Mouse (Mus musculus) CH12.LX (cell line): Measurements from ENCODE around the gene Syt12. TPM values are rescaled to one million over a fixed set of nuclear protein-coding genes. Genes with fewer than 3 reads are reported as not detected.

Experiments
- DNase-seq: peaks from one replicate; pipeline ENCODE4 v3.0.0-alpha.2; 2013; ENCODE audit errors: extremely low read depth
- H3K27ac ChIP-seq: 2 replicates; pipeline ENCODE4 v1.5.1; 2012; ENCODE audit warnings: low read depth, mild to moderate bottlenecking, control low read depth, moderate library complexity; ENCODE audit not compliant: insufficient read depth
- H3K27me3 ChIP-seq: replicated peaks from 2 replicates; pipeline ENCODE3; 2012; ENCODE audit warnings: inconsistent platforms
- H3K36me3 ChIP-seq, 2 experiments: replicated peaks in 1 of 2; 2 replicates each; pipeline versions ENCODE3 to v1.6.1; 2012; ENCODE audit warnings: inconsistent platforms in 1 of 2, low read length in 1 of 2, mild to moderate bottlenecking in 1 of 2, mixed read lengths in 1 of 2, moderate library complexity in 1 of 2; ENCODE audit not compliant: control insufficient read depth in 1 of 2, insufficient read depth in 1 of 2
- H3K4me1 ChIP-seq, 2 experiments: 2 replicates each; pipeline ENCODE4 v1.6.1; 2012; ENCODE audit warnings: inconsistent platforms in 1 of 2, moderate library complexity in 1 of 2; ENCODE audit not compliant: insufficient read depth in 2 of 2, control insufficient read depth in 1 of 2
- H3K4me2 ChIP-seq: 2 replicates; pipeline ENCODE4 v1.6.1; 2012; ENCODE audit warnings: low read depth, mild to moderate bottlenecking, control low read depth; ENCODE audit not compliant: poor library complexity, insufficient read depth, severe bottlenecking
- H3K4me3 ChIP-seq, 3 experiments: fragments of 150-350 bp in 1 of 3; sonication (generic) in 1 of 3; replicated peaks in 1 of 3; 2 replicates each; pipeline versions ENCODE3 to v1.5.1; 2011 to 2012; ENCODE audit warnings: low read depth in 2 of 3, low read length in 2 of 3, mild to moderate bottlenecking in 2 of 3, moderate library complexity in 2 of 3, control low read depth in 1 of 3, improper control_type of control experiment in 1 of 3, inconsistent platforms in 1 of 3, mixed read lengths in 1 of 3; ENCODE audit not compliant: poor library complexity in 1 of 3
- H3K79me2 ChIP-seq: replicated peaks from 2 replicates; pipeline ENCODE4 v1.6.1; 2012; ENCODE audit warnings: mild to moderate bottlenecking, moderate library complexity; ENCODE audit not compliant: control insufficient read depth, poor library complexity, insufficient read depth, severe bottlenecking; ENCODE audit errors: extremely low read depth
- H3K9ac ChIP-seq: 2 replicates; pipeline ENCODE4 v1.6.1; 2012; ENCODE audit warnings: low read depth, mild to moderate bottlenecking, control low read depth, moderate library complexity; ENCODE audit not compliant: insufficient read depth
- H3K9me3 ChIP-seq: replicated peaks from 2 replicates; pipeline ENCODE3; 2012; ENCODE audit warnings: low read length, inconsistent platforms, mixed read lengths
- CHD1 ChIP-seq: IDR thresholded peaks from 2 replicates; pipeline ENCODE4 v1.6.1; 2012; ENCODE audit warnings: low read depth, low read length, improper control_type of control experiment, inconsistent platforms
- E2F4 ChIP-seq: IDR thresholded peaks from 2 replicates; pipeline ENCODE4 v1.6.1; 2011; ENCODE audit warnings: low read depth, low read length, improper control_type of control experiment; ENCODE audit not compliant: insufficient replicate concordance
- ELF1 ChIP-seq: IDR thresholded peaks from 2 replicates; pipeline ENCODE4 v1.6.1; 2014; ENCODE audit warnings: low read depth, mild to moderate bottlenecking, inconsistent platforms, low read length, improper control_type of control experiment
- EP300 ChIP-seq: IDR thresholded peaks from 2 replicates; pipeline ENCODE4 v1.6.1; 2011; ENCODE audit warnings: low read length, improper control_type of control experiment
- ETS1 ChIP-seq: conservative IDR thresholded peaks from 2 replicates; pipeline ENCODE4 v1.6.1; 2012; ENCODE audit warnings: low read depth, mild to moderate bottlenecking, inconsistent platforms, low read length, improper control_type of control experiment, moderate library complexity
- HCFC1 ChIP-seq: IDR thresholded peaks from 2 replicates; pipeline ENCODE4 v1.6.1; 2012; ENCODE audit warnings: low read depth, mild to moderate bottlenecking, inconsistent platforms, low read length, improper control_type of control experiment
- IRF4 ChIP-seq: IDR thresholded peaks from 2 replicates; pipeline ENCODE4 v1.6.1; 2014; ENCODE audit warnings: low read depth, mild to moderate bottlenecking, inconsistent platforms, low read length, improper control_type of control experiment
- JUN ChIP-seq: IDR thresholded peaks from 2 replicates; pipeline ENCODE4 v1.6.1; 2011; ENCODE audit warnings: low read depth, mild to moderate bottlenecking, low read length, improper control_type of control experiment, moderate library complexity; ENCODE audit not compliant: insufficient read depth
- MAFK ChIP-seq: IDR thresholded peaks from 2 replicates; pipeline ENCODE4 v1.6.1; 2011; ENCODE audit warnings: low read length, improper control_type of control experiment; ENCODE audit not compliant: insufficient replicate concordance
- MAZ ChIP-seq: IDR thresholded peaks from 2 replicates; pipeline ENCODE4 v1.6.1; 2012; ENCODE audit warnings: low read depth, mild to moderate bottlenecking, inconsistent platforms, low read length, improper control_type of control experiment, moderate library complexity
- MEF2A ChIP-seq: IDR thresholded peaks from 2 replicates; pipeline ENCODE4 v1.6.1; 2014; ENCODE audit warnings: low read depth, mild to moderate bottlenecking, inconsistent platforms, low read length, improper control_type of control experiment, borderline replicate concordance
- MYC ChIP-seq: IDR thresholded peaks from 2 replicates; pipeline ENCODE4 v1.6.1; 2011; ENCODE audit warnings: low read depth, mild to moderate bottlenecking, improper control_type of control experiment, low read length
- NELFE ChIP-seq: IDR thresholded peaks from 2 replicates; pipeline ENCODE4 v1.6.1; 2011; ENCODE audit warnings: low read depth, low read length, improper control_type of control experiment
- NRF1 ChIP-seq: IDR thresholded peaks from 2 replicates; pipeline ENCODE4 v1.6.1; 2014; ENCODE audit warnings: low read depth, mild to moderate bottlenecking, inconsistent platforms, low read length, improper control_type of control experiment, moderate library complexity
- PAX5 ChIP-seq: IDR thresholded peaks from 2 replicates; pipeline ENCODE4 v1.6.1; 2012; ENCODE audit warnings: low read length, inconsistent platforms, mixed read lengths
- POLR2A ChIP-seq: IDR thresholded peaks from 2 replicates; pipeline ENCODE4 v1.6.1; 2011; ENCODE audit warnings: low read depth, mild to moderate bottlenecking, improper control_type of control experiment, low read length
- RAD21 ChIP-seq: IDR thresholded peaks from 2 replicates; pipeline ENCODE4 v1.6.1; 2011; ENCODE audit warnings: low read depth, mild to moderate bottlenecking, low read length, improper control_type of control experiment, moderate library complexity
- RCOR1 ChIP-seq: conservative IDR thresholded peaks from 2 replicates; pipeline ENCODE4 v1.6.1; 2012; ENCODE audit warnings: low read depth, mild to moderate bottlenecking, inconsistent platforms, low read length, improper control_type of control experiment
- SIN3A ChIP-seq: IDR thresholded peaks from 2 replicates; pipeline ENCODE4 v1.6.1; 2012; ENCODE audit warnings: low read length, improper control_type of control experiment, inconsistent platforms
- TBP ChIP-seq: conservative IDR thresholded peaks from 2 replicates; pipeline ENCODE4 v1.6.1; 2011; ENCODE audit warnings: low read depth, low read length, improper control_type of control experiment
- UBTF ChIP-seq: IDR thresholded peaks from 2 replicates; pipeline ENCODE4 v1.6.1; 2012; ENCODE audit warnings: low read depth, mild to moderate bottlenecking, inconsistent platforms, low read length, improper control_type of control experiment, moderate library complexity
- USF2 ChIP-seq: conservative IDR thresholded peaks from 2 replicates; pipeline ENCODE4 v1.6.1; 2011; ENCODE audit warnings: low read depth, low read length, improper control_type of control experiment
- ZKSCAN1 ChIP-seq: IDR thresholded peaks from 2 replicates; pipeline ENCODE4 v1.6.1; 2012; ENCODE audit warnings: low read depth, inconsistent platforms, low read length, improper control_type of control experiment, borderline replicate concordance
- dilution Hi-C: fragments of 300-500 bp; cut with MboI; formaldehyde crosslinking; loops from 2 replicates; pipeline ENCODE4 v1.14.3; 2020; ENCODE audit warnings: low sequenced_read_pairs; ENCODE audit not compliant: extremely low pct_unique_long_range_greater_than_20kb, extremely low pct_ligation_motif_present
- in situ Hi-C: fragments of 300-500 bp; cut with MboI; formaldehyde crosslinking; loops from 3 replicates; pipeline ENCODE4 v1.14.3; 2019; ENCODE audit warnings: low sequenced_read_pairs, low pct_ligation_motif_present, low pct_unique_long_range_greater_than_20kb, mixed read lengths
- polyA plus RNA-seq: library from polyadenylated mRNA; unstranded; fragments of >175 nt; gene quantifications from 2 replicates; pipeline ENCODE4 v1.2.1, GENCODE M21; 2012; ENCODE audit warnings: low read depth; ENCODE audit not compliant: insufficient read length
- total RNA-seq, 2 experiments: library from RNA; depleted of rRNA; stranded (reverse); fragments of 300-350 nt in 1 of 2; fragments of >200 nt in 1 of 2; gene quantifications; 2 replicates each; pipeline ENCODE4 v1.2.3; 2012 to 2014

Syt12 gene
- total and polyA plus RNA-seq, 3 experiments, result 0.17 to 0.50 TPM; not detected in 1

GRCm38 (mm10) chr19:4396081-4396997 is 80.9 kb downstream of the Syt12 start:
- DNase-seq, result peak; percentile 33
- 0 out of 2 replicates have a peak overlapping the region, but pooled peaks have one; percentile 20 for H3K27ac ChIP-seq
- H3K4me2 ChIP-seq, result peak overlapping the region; percentile 93; the same call in 1 of the 2 replicates
- peaks cover 10% of the 10 kb centered on the region for H3K9me3 ChIP-seq
- TF ChIP-seq RAD21 (no peak), CHD1 (peak; percentile 85), POLR2A (no peak), MEF2A (no peak), HCFC1 (no peak), NELFE (no peak), NRF1 (no peak), ELF1 (no peak), IRF4 (no peak), USF2 (no peak), JUN (no peak), PAX5 (no peak), MAZ (0 out of 2 replicates have a peak, but pooled peaks have one; percentile 25), MYC (no peak), E2F4 (no peak), EP300 (no peak), TBP (no peak), RCOR1 (no peak), ZKSCAN1 (no peak), ETS1 (no peak), SIN3A (peak; percentile 75), MAFK (no peak), UBTF (no peak; the same call in 1 of the 2 replicates)
- peak overlapping the region; percentile 89 to 100 (median 98) for H3K4me3 ChIP-seq
- in situ Hi-C loops (no loop called here), dilution Hi-C loops (no loop called here)
- peaks cover 32% of the 10 kb centered on the region for H3K79me2 ChIP-seq
- peak overlapping the region; percentile 98 for H3K9ac ChIP-seq
- H3K36me3 ChIP-seq, result peaks cover 0 to 9% of the 10 kb centered on the region in 2 experiments
- H3K27me3 ChIP-seq, result no peaks in the 10 kb centered on the region
- peaks cover 0 to 29% of the 10 kb centered on the region in 2 experiments; a peak in 2 of 4 replicates for H3K4me1 ChIP-seq

Other genes starting within 250 kb of the Syt12 start
- gene Pold4, start 245.5 kb downstream of the Syt12 start, total RNA-seq (2012; rRNA removed), result 35.0 and 53.4 TPM in 2 replicates
- 61.5 and 76.4 TPM in 2 replicates for gene Pold4, start 245.5 kb downstream of the Syt12 start, total RNA-seq (2014; rRNA removed)
- 35.1 and 36.8 TPM in 2 replicates for gene Pold4, start 245.5 kb downstream of the Syt12 start, polyA plus RNA-seq
- 30.0 and 33.4 TPM in 2 replicates for gene Ssh3, start 208.3 kb downstream of the Syt12 start, total RNA-seq (2012; rRNA removed)
- gene Ssh3, start 208.3 kb downstream of the Syt12 start, total RNA-seq (2014; rRNA removed), result 5.6 and 6.9 TPM in 2 replicates
- 12.3 and 13.2 TPM in 2 replicates for gene Ssh3, start 208.3 kb downstream of the Syt12 start, polyA plus RNA-seq
- 53.6 and 55.1 TPM in 2 replicates for gene Ankrd13d, start 194.3 kb downstream of the Syt12 start, total RNA-seq (2012; rRNA removed)
- gene Ankrd13d, start 194.3 kb downstream of the Syt12 start, total RNA-seq (2014; rRNA removed), result 3.8 and 5.6 TPM in 2 replicates
- 13.2 and 17.3 TPM in 2 replicates for gene Ankrd13d, start 194.3 kb downstream of the Syt12 start, polyA plus RNA-seq
- 196 and 203 TPM in 2 replicates for gene Grk2, start 171.2 kb downstream of the Syt12 start, total RNA-seq (2012; rRNA removed)
- gene Grk2, start 171.2 kb downstream of the Syt12 start, total RNA-seq (2014; rRNA removed), result 118 and 119 TPM in 2 replicates
- gene Grk2, start 171.2 kb downstream of the Syt12 start, polyA plus RNA-seq, result 191 and 193 TPM in 2 replicates
- gene Kdm2a, start 79.2 kb downstream of the Syt12 start, total RNA-seq (2012; rRNA removed), result 17.3 and 21.7 TPM in 2 replicates
- 18.0 and 23.1 TPM in 2 replicates for gene Kdm2a, start 79.2 kb downstream of the Syt12 start, total RNA-seq (2014; rRNA removed)
- 43.7 and 51.9 TPM in 2 replicates for gene Kdm2a, start 79.2 kb downstream of the Syt12 start, polyA plus RNA-seq
- 14.9 and 19.3 TPM in 2 replicates for gene Rhod, start 38.0 kb downstream of the Syt12 start, total RNA-seq (2012; rRNA removed)
- 16.6 and 20.1 TPM in 2 replicates for gene Rhod, start 38.0 kb downstream of the Syt12 start, total RNA-seq (2014; rRNA removed)
- gene Rhod, start 38.0 kb downstream of the Syt12 start, polyA plus RNA-seq, result 14.4 and 15.3 TPM in 2 replicates
- not detected in 2 replicates for gene 2010003K11Rik, start 21.1 kb upstream of the Syt12 start, total RNA-seq (2012; rRNA removed)
- gene 2010003K11Rik, start 21.1 kb upstream of the Syt12 start, total RNA-seq (2014; rRNA removed), result not detected in 2 replicates
- not detected in 2 replicates for gene 2010003K11Rik, start 21.1 kb upstream of the Syt12 start, polyA plus RNA-seq
- gene Pcx, start 33.0 kb upstream of the Syt12 start, total RNA-seq (2012; rRNA removed), result 9.2 and 10.7 TPM in 2 replicates
- gene Pcx, start 33.0 kb upstream of the Syt12 start, total RNA-seq (2014; rRNA removed), result 7.3 and 7.7 TPM in 2 replicates
- gene Pcx, start 33.0 kb upstream of the Syt12 start, polyA plus RNA-seq, result 13.6 and 14.2 TPM in 2 replicates
- gene Lrfn4, start 138.2 kb upstream of the Syt12 start, total RNA-seq (2012; rRNA removed), result 2.0 and 2.3 TPM in 2 replicates
- gene Lrfn4, start 138.2 kb upstream of the Syt12 start, total RNA-seq (2014; rRNA removed), result 0.59 and 0.75 TPM in 2 replicates
- gene Lrfn4, start 138.2 kb upstream of the Syt12 start, polyA plus RNA-seq, result 1.7 and 1.9 TPM in 2 replicates
- gene Rce1, start 148.2 kb upstream of the Syt12 start, total RNA-seq (2012; rRNA removed), result 32.9 and 33.0 TPM in 2 replicates
- gene Rce1, start 148.2 kb upstream of the Syt12 start, total RNA-seq (2014; rRNA removed), result 51.4 and 52.1 TPM in 2 replicates
- 36.9 and 45.3 TPM in 2 replicates for gene Rce1, start 148.2 kb upstream of the Syt12 start, polyA plus RNA-seq
- 0.38 and 0.67 TPM in 2 replicates for gene Gm960, start 221.2 kb upstream of the Syt12 start, total RNA-seq (2012; rRNA removed)
- gene Gm960, start 221.2 kb upstream of the Syt12 start, total RNA-seq (2014; rRNA removed), result not detected in 2 replicates
- gene Gm960, start 221.2 kb upstream of the Syt12 start, polyA plus RNA-seq, result not detected in 2 replicates
- 2.3 and 2.7 TPM in 2 replicates for gene Sptbn2, start 233.7 kb upstream of the Syt12 start, total RNA-seq (2012; rRNA removed)
- gene Sptbn2, start 233.7 kb upstream of the Syt12 start, total RNA-seq (2014; rRNA removed), result 0.08 and 0.15 TPM in 2 replicates
- gene Sptbn2, start 233.7 kb upstream of the Syt12 start, polyA plus RNA-seq, result 0.24 and 0.72 TPM in 2 replicates